Mouse (Mus musculus): ENCODE measurements around the gene Psg18. TPM values are rescaled to one million over a fixed set of nuclear protein-coding genes. Genes with fewer than 3 reads are reported as not detected.
A peak's percentile ranks its signal among the peaks of the same experiment; 100 is the strongest.
"Not testable (repeated sequence)": the region's sequence is repeated elsewhere in the genome, so short reads cannot be mapped to it uniquely, and the experiment has no call there.

The Psg18 gene
- not detected in 2 replicates for polyA plus RNA-seq (2015; fragmentation: Nextera tagmentation; extraction: Ambion mirVana)

DNA sequence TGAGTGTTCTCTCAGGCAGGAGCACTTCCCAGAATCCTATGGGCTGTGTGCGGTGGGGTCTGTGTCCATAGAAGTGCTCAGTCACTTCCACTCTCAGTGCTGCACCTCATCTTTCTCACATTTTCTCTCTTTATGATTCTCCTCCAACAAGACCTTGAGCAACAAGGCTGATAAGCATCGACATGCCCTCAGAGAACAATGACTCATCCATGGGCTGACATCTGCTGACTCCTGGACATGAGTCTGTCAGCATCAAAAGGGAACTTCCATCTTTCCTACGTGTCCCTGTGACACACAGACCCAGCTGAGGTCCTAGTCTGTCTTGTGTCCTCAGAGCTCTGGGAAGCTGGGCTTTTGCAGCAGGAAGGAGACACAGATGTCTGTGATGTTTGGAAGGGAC lies at the start of gene Psg18:
Psg18 (minus strand) TSS at position 101 of the 400 bp plus-strand sequence.
- not testable (repeated sequence) for H3K4me3 ChIP-seq; H3K9ac ChIP-seq; H3K27ac ChIP-seq; H3K27me3 ChIP-seq; H3K4me2 ChIP-seq; ATAC-seq; H3K36me3 ChIP-seq (ENCODE audit: poor library complexity, severe bottlenecking); H3K4me1 ChIP-seq
- WGBS = 82% methylated on average over 3 of the region's 3 CpGs
- H3K9me3 ChIP-seq (replicated peaks) = peaks cover 50% of the 10 kb centered on the region

DNA sequence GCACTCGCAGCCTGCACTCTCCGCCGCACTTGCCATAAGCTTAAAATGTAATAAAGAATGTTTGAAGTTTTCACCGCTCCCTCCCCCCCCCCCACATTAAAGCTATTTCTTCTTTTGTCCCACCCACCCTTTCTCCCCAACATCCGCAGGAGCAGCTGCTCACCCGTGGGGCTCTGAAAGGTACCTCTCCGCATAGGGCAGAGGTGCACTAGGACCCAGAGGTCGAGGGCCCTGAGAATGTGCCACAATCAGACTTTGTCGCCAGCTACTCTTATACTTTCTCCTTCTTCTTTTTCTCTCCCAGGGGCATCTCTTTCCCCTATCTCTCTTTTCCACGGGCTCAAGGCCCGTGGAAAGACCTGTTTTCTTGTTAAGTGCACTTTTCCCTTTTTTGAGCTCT lies 48.6 kb upstream of the Psg18 start:
- H3K27ac ChIP-seq = no peak overlapping the region
- H3K4me2 ChIP-seq = peak overlapping the region; percentile 29
- no peaks in the 10 kb centered on the region for H3K4me1 ChIP-seq
- no peak overlapping the region for H3K9ac ChIP-seq
- H3K27me3 ChIP-seq = no peaks in the 10 kb centered on the region
- H3K4me3 ChIP-seq = peak overlapping the region; percentile 25
- WGBS = 41% methylated on average over 11 of the region's 11 CpGs
- ATAC-seq = no peak
- H3K9me3 ChIP-seq (replicated peaks) = peaks cover 22% of the 10 kb centered on the region
- no peaks in the 10 kb centered on the region for H3K36me3 ChIP-seq (ENCODE audit: poor library complexity, severe bottlenecking)

DNA sequence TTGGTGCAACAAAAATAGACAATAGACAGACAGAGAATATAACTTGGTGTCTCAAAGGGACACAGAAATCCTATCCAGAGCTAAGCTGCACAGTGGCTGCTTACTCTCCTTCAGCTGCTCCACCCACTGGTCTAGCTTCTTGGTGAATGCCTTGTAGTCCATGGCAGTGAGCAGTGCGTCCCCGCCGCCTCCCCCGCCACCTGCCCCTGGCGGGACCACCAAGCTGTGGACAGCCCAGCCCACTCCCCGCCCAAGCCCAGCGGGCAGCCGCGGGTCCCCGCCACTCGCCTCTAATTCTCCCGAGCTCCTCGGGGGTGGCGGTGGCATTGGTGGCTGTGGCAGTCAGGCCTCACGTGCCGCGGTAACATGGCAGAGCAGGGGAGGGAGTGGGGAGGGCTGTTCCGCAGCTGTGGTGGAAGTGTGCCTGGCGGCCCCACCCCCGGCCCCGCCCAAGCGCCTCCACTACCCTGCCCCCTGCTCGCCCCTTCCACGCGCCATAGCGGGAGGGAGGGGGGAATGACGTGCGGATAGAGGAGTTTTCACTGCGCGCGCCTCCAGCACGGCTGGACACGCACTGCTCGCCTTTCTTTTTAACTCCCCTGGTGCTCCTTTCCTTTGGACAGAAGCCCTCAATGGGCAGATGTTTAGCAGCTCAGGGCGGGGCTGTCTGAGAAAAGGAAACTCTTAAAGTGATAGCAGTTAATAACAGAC lies 47.9 kb upstream of the Psg18 start:
- H3K27ac ChIP-seq = peak overlapping the region; percentile 19; the same call in 1 of the 2 replicates
- peak; percentile 75 for ATAC-seq
- H3K36me3 ChIP-seq (ENCODE audit: poor library complexity, severe bottlenecking) = no peaks in the 10 kb centered on the region
- 30% methylated on average over 24 of the region's 35 CpGs for whole genome bisulfite sequencing
- peak overlapping the region; percentile 25 for H3K4me3 ChIP-seq
- H3K4me2 ChIP-seq = peak overlapping the region; percentile 29
- H3K9me3 ChIP-seq (replicated peaks) = peaks cover 17% of the 10 kb centered on the region
- no peaks in the 10 kb centered on the region for H3K4me1 ChIP-seq
- H3K27me3 ChIP-seq = no peaks in the 10 kb centered on the region
- no peak overlapping the region for H3K9ac ChIP-seq

DNA sequence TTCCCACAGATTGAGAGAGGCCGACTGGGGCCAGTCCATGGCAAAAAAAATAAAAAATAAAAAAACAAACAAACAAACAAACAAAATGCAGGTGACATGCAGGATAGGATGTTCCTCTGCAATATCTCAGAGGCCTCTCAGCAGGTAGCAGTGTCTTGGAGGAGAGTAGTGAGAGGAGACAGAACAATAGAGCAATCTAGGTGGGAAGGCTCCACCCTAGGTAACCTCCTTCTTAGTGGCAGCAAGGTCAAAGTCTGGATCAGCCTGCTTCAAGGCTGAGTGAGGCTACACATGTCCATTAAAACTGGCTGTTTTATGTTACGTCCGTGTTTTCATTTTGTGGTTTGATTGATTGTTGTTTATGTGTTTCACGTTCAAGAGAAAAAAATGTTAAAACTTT lies 36.7 kb upstream of the Psg18 start:
- not testable (repeated sequence) for H3K4me3 ChIP-seq; H3K27ac ChIP-seq; H3K4me2 ChIP-seq; H3K4me1 ChIP-seq; H3K9ac ChIP-seq; H3K27me3 ChIP-seq; ATAC-seq; H3K36me3 ChIP-seq (ENCODE audit: poor library complexity, severe bottlenecking)
- peaks cover 28% of the 10 kb centered on the region for H3K9me3 ChIP-seq (replicated peaks)
- WGBS = 76% methylated on average over 4 of the region's 4 CpGs

DNA sequence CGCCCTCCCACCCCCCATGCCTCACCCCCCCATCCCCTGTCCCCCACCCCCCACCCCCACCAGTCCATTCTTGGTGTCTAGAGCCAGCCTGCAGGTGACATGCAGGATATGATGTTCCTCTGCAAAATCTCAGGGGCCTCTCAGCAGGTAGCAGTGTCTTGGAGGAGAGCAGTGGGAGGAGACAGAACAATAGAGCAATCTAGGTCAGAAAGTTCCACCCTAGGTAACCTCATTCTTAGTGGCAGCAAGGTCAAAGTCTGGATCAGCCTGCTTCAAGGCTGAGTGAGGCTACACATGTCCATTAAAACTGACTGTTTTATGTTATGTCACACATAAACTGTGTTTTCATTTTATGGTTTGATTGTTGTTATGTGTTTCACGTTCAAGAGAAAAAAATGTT lies 23.5 kb upstream of the Psg18 start:
- Histone ChIP-seq H3K36me3 (ENCODE audit: poor library complexity, severe bottlenecking) (no peaks in the 10 kb centered on the region), H3K27me3 (no peaks in the 10 kb centered on the region), H3K4me3 (no peak overlapping the region), H3K9me3 (replicated peaks) (peaks cover 46% of the 10 kb centered on the region), H3K9ac (no peak overlapping the region), H3K27ac (no peak overlapping the region), H3K4me1 (no peaks in the 10 kb centered on the region), H3K4me2 (no peak overlapping the region)
- no peak for ATAC-seq
- 56% methylated on average over 2 of the region's 2 CpGs for WGBS

DNA sequence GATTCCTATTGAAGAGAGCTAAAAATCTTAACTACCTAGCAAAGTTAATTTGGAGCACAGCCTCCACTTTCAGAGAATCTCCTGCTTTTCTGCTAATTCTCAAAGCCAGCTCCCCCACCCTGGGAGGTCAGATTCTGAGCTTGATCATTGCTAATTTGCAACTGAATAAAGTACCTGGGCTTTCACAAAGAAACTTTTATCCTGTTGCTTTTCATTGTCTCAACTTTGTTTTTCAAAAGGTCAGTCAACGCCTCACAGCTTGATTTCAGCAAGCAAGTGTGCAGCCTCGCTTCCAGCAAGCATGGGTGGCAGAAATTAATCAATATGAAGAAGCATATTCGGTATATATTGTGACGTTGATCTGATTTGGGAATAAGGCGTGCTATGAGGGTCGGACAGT lies 19.4 kb downstream of the Psg18 start:
- not testable (repeated sequence) for H3K27me3 ChIP-seq; ATAC-seq; H3K36me3 ChIP-seq (ENCODE audit: poor library complexity, severe bottlenecking); H3K4me3 ChIP-seq; H3K27ac ChIP-seq; H3K9ac ChIP-seq; H3K4me1 ChIP-seq; H3K4me2 ChIP-seq
- peaks cover 50% of the 10 kb centered on the region for H3K9me3 ChIP-seq (replicated peaks)
- WGBS = 79% methylated on average over 6 of the region's 6 CpGs

Other genes with a start within 250 kb of the Psg18 start
- not detected in 2 replicates for gene Igfl3, start 178.5 kb downstream of the Psg18 start, polyA plus RNA-seq (2015; fragmentation: Nextera tagmentation; extraction: Ambion mirVana)
- not detected in 2 replicates for gene Mill1, start 109.7 kb downstream of the Psg18 start, polyA plus RNA-seq (2015; fragmentation: Nextera tagmentation; extraction: Ambion mirVana)
- not detected in 2 replicates for gene Psg28, start 77.0 kb upstream of the Psg18 start, polyA plus RNA-seq (2015; fragmentation: Nextera tagmentation; extraction: Ambion mirVana)
- not detected in 2 replicates for gene Psg26, start 129.2 kb upstream of the Psg18 start, polyA plus RNA-seq (2015; fragmentation: Nextera tagmentation; extraction: Ambion mirVana)
- not detected in 2 replicates for gene Psg25, start 177.3 kb upstream of the Psg18 start, polyA plus RNA-seq (2015; fragmentation: Nextera tagmentation; extraction: Ambion mirVana)
- gene Psg27, start 212.3 kb upstream of the Psg18 start, polyA plus RNA-seq (2015; fragmentation: Nextera tagmentation; extraction: Ambion mirVana) = not detected in 2 replicates